Mouse (Mus musculus) midbrain, embryonic 16.5 days (tissue): Measurements from ENCODE around the gene Cdv3. TPM values are rescaled to one million over a fixed set of nuclear protein-coding genes. Genes with fewer than 3 reads are reported as not detected.
A peak's percentile ranks its signal among the peaks of the same experiment; 100 is the strongest.

Experiments used
- ATAC-seq: fragments of 200-750 bp; cut with Nextera tagmentation; 2 replicates; pipeline ENCODE4 v1.8.0; 2017; ENCODE audit warnings: moderate TSS enrichment
- H3K27ac ChIP-seq: fragments of 300-500 bp; sonication (generic); 2 replicates; pipeline ENCODE4 v1.5.1; 2014; ENCODE audit warnings: mild to moderate bottlenecking, low read length, mixed read lengths
- H3K27me3 ChIP-seq: fragments of 300-500 bp; sonication (generic); 2 replicates; pipeline ENCODE4 v1.6.1; 2014; ENCODE audit warnings: low read depth, low read length, mixed read lengths; ENCODE audit not compliant: control insufficient read depth, insufficient read depth
- H3K36me3 ChIP-seq: fragments of 300-500 bp; sonication (generic); 2 replicates; pipeline ENCODE4 v1.6.1; 2014; ENCODE audit warnings: mild to moderate bottlenecking, low read length, moderate library complexity, mixed read lengths; ENCODE audit not compliant: control insufficient read depth, insufficient read depth
- H3K4me1 ChIP-seq: fragments of 300-500 bp; sonication (generic); 2 replicates; pipeline ENCODE4 v1.6.1; 2014; ENCODE audit warnings: mild to moderate bottlenecking, low read length, mixed read lengths; ENCODE audit not compliant: control insufficient read depth, insufficient read depth
- H3K4me2 ChIP-seq: fragments of 300-500 bp; sonication (generic); 2 replicates; pipeline ENCODE4 v1.6.1; 2014; ENCODE audit warnings: mild to moderate bottlenecking, low read length, mixed read lengths
- H3K4me3 ChIP-seq: fragments of 300-500 bp; sonication (generic); 2 replicates; pipeline ENCODE4 v1.5.1; 2014; ENCODE audit warnings: low read depth, mild to moderate bottlenecking, low read length, moderate library complexity, mixed read lengths
- H3K9ac ChIP-seq: fragments of 300-500 bp; sonication (generic); 2 replicates; pipeline ENCODE4 v1.6.1; 2014; ENCODE audit warnings: low read depth, low read length, mixed read lengths
- H3K9me3 ChIP-seq: fragments of 300-500 bp; sonication (generic); replicated peaks from 2 replicates; pipeline ENCODE4 v1.6.1; 2014; ENCODE audit warnings: mild to moderate bottlenecking, low read length, mixed read lengths; ENCODE audit not compliant: control insufficient read depth, poor library complexity, severe bottlenecking
- WGBS: fragments of 180-500 bp; shearing (Covaris S2); extraction: QIAGEN DNeasy Blood & Tissue Kit; methylation state at CpG from one replicate; pipeline ENCODE4 v1.1.7; 2014; 5-methylcytosine and 5-hydroxymethylcytosine counted together
- polyA plus RNA-seq: library from polyadenylated mRNA; unstranded; fragments of >200 nt; fragmentation: Nextera tagmentation; extraction: Ambion mirVana; gene quantifications from 2 replicates; pipeline ENCODE4 v1.2.1, GENCODE M21; 2015

Gene Cdv3
- polyA plus RNA-seq, 1 experiment from 2014 or later = 89.0 TPM

DNA sequence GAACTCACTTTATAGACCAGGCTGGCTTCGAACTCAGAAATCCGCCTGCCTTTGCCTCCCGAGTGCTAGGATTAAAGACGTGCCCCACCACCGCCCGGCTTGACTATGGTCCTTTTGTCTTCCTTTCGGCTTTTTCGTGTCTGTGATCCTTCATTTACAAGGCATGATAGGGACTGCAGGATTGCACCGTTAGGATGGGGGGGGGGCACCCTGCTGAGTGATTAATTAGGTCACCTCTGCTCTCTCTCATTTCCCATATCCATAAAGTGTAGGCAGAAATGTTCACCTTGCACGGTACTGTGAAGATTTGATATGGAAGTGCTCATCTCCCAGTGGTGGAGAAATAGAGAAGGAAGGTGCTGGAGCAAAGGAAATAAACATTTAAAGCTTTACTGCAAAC is 13.0 kb upstream of the Cdv3 start:
- H3K4me2 ChIP-seq = no peak overlapping the region
- no peaks in the 10 kb centered on the region for H3K9me3 ChIP-seq
- WGBS = 37% methylated on average over 10 of the region's 10 CpGs
- no peaks in the 10 kb centered on the region for H3K36me3 ChIP-seq
- H3K27ac ChIP-seq = no peak overlapping the region
- H3K27me3 ChIP-seq = no peaks in the 10 kb centered on the region
- ATAC-seq = no peak
- H3K4me1 ChIP-seq = no peaks in the 10 kb centered on the region
- no peak overlapping the region for H3K4me3 ChIP-seq
- H3K9ac ChIP-seq = no peak overlapping the region

- WGBS = 64% methylated on average over 7 of the region's 7 CpGs
- Histone ChIP-seq H3K27ac (no peak overlapping the region), H3K9ac (no peak overlapping the region), H3K36me3 (no peaks in the 10 kb centered on the region), H3K4me3 (no peak overlapping the region), H3K4me2 (no peak overlapping the region), H3K9me3 (no peaks in the 10 kb centered on the region), H3K4me1 (no peaks in the 10 kb centered on the region), H3K27me3 (no peaks in the 10 kb centered on the region)
- no peak for ATAC-seq
These were observed 11.0 kb upstream of the Cdv3 start for GRCm38 (mm10) chr9:103376346-103377320.

- WGBS = 56% methylated on average over 5 of the region's 5 CpGs
- H3K9ac ChIP-seq = no peak overlapping the region
- ATAC-seq = no peak
- no peak overlapping the region for H3K27ac ChIP-seq
- H3K4me2 ChIP-seq = no peak overlapping the region
- H3K9me3 ChIP-seq = no peaks in the 10 kb centered on the region
- no peaks in the 10 kb centered on the region for H3K27me3 ChIP-seq
- no peaks in the 10 kb centered on the region for H3K4me1 ChIP-seq
- no peaks in the 10 kb centered on the region for H3K36me3 ChIP-seq
- no peak overlapping the region for H3K4me3 ChIP-seq
These were observed 6.8 kb upstream of the Cdv3 start for GRCm38 (mm10) chr9:103372271-103373010.

DNA sequence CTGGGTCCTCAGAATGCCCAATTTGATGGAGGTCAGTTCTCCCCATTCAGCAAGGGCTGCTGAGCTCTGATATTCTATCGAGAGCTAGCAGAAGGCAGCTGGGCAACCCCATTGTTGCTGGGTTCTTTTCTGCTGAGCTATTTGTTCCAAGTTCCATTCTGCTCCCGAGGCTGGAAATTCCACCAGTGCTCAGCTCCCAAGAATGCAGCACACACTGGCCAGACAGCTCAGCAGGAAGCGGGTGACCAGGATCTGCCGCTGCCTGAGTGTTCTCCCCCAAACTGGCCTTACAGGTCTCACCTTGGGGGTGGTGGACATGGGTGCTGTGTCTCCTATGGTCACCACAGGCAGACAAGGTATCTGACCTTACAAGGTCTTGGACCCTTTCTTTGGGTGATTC is 4.3 kb upstream of the Cdv3 start:
- no peak for ATAC-seq
- Histone ChIP-seq H3K4me3 (no peak overlapping the region), H3K4me1 (peaks cover 8% of the 10 kb centered on the region; the same call in 1 of the 2 replicates), H3K9me3 (no peaks in the 10 kb centered on the region), H3K27ac (no peak overlapping the region), H3K27me3 (no peaks in the 10 kb centered on the region), H3K4me2 (no peak overlapping the region), H3K36me3 (no peaks in the 10 kb centered on the region), H3K9ac (no peak overlapping the region)
- WGBS = 55% methylated on average over 4 of the region's 4 CpGs

DNA sequence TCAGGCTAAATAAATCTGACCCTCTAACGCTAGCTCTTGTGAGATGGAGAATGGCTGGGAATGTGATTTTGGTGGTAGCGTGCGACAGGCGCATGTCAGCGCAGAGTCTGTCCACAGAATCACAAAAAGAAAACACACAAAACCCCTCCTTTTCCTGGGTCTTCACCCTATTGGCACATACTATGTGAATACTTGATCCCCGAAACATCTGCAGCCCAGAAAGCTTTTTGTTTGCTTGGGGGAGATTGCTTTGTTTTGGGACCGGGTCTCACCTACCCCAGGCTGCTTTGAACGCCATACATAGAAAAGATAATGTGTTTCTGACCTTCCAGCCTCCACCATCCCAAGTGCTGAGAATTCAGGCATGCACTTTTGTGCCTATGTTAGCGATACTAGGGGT is 716 bp upstream of the Cdv3 start:
- Histone ChIP-seq H3K4me1 (peaks cover 18% of the 10 kb centered on the region), H3K4me2 (peak overlapping the region; percentile 61), H3K27ac (peak overlapping the region; percentile 75), H3K9ac (peak overlapping the region; percentile 40), H3K27me3 (no peaks in the 10 kb centered on the region), H3K4me3 (peak overlapping the region; percentile 88), H3K36me3 (no peaks in the 10 kb centered on the region), H3K9me3 (no peaks in the 10 kb centered on the region)
- 48% methylated on average over 9 of the region's 9 CpGs for whole genome bisulfite sequencing
- ATAC-seq = no peak

DNA sequence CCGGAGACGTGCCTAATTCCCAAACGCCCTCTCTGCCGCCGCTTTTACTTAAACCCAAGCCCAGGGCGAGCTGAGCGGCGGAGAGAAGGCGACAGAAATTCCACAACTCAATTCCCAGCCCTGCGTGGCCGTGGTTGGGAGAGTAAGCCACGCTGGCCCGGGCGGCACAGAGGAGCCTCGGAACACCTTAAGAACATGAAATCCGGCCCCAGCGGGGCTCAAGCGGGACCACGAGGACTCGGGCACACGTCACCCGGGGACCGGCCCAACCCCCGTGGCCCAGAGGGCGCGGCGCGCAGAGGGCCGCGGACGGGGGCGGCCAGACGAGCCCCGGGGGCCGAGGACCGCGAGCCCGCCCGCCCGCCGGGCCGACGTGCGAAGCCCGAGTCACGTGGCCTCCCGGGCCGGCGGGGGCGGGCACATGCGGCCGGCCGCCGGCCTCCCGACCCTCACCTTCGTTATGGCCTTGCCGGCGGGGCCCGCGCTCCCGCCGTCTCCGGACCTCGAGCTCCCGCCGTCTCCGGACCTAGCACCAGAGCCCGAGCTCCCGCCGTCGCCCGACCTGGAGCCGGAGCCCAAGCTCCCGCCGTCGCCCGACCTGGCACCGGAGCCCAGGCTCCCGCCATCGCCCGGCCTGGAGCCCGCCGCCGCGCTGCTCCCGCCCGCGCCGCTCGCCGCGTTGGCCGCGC is 895 bp downstream of the Cdv3 start:
- peak overlapping the region; percentile 88 for H3K4me3 ChIP-seq
- no peaks in the 10 kb centered on the region for H3K36me3 ChIP-seq
- peak; percentile 55 for ATAC-seq
- H3K9me3 ChIP-seq = no peaks in the 10 kb centered on the region
- peak overlapping the region; percentile 89 for H3K4me2 ChIP-seq
- peak overlapping the region; percentile 96 for H3K27ac ChIP-seq
- 4% methylated on average over 71 of the region's 94 CpGs for WGBS
- peak overlapping the region; percentile 88 for H3K9ac ChIP-seq
- peaks cover 18% of the 10 kb centered on the region for H3K4me1 ChIP-seq
- H3K27me3 ChIP-seq = no peaks in the 10 kb centered on the region

- H3K9ac ChIP-seq = peak overlapping the region; percentile 88
- no peak for ATAC-seq
- 2% methylated on average over 21 of the region's 21 CpGs for WGBS
- peaks cover 3% of the 10 kb centered on the region; the same call in 1 of the 2 replicates for H3K36me3 ChIP-seq
- H3K4me1 ChIP-seq = peaks cover 18% of the 10 kb centered on the region
- H3K4me3 ChIP-seq = peak overlapping the region; percentile 88
- H3K27ac ChIP-seq = no peak overlapping the region
- H3K4me2 ChIP-seq = peak overlapping the region; percentile 89
- no peaks in the 10 kb centered on the region for H3K27me3 ChIP-seq
- H3K9me3 ChIP-seq = no peaks in the 10 kb centered on the region
These were observed 1.8 kb downstream of the Cdv3 start for GRCm38 (mm10) chr9:103363730-103364417.

DNA sequence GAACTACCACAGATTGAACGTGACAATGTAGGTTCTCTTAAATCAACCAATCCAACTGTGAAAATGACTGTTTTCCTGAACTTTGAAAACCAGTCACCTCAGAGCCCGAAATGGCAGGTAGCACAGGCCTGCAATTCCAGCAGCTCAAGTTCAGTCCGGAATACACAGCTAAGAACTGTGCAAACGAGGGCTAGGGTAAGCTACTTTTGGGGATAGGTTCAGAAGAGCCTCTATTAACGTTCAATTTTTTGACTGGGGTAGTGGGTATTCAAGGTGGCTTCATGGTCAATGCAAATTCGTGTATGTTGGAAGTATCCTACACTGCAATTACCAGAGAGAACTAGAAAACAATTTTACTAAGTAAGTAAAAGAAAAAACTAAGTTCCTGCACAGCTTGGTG is 2.6 kb downstream of the Cdv3 start:
- no peak overlapping the region for H3K9ac ChIP-seq
- ATAC-seq = no peak
- WGBS = 71% methylated on average over 6 of the region's 6 CpGs
- H3K27ac ChIP-seq = no peak overlapping the region
- H3K9me3 ChIP-seq = no peaks in the 10 kb centered on the region
- peak overlapping the region; percentile 89 for H3K4me2 ChIP-seq
- peaks cover 6% of the 10 kb centered on the region; the same call in 1 of the 2 replicates for H3K36me3 ChIP-seq
- H3K4me1 ChIP-seq = peaks cover 18% of the 10 kb centered on the region
- H3K27me3 ChIP-seq = no peaks in the 10 kb centered on the region
- H3K4me3 ChIP-seq = no peak overlapping the region
